Comparison of ENCODE assay signal across 27 mouse cellular contexts in genomic region chr6:29377386-29377785, GRCm38 (mm10). TPM values are rescaled to one million over a fixed set of nuclear protein-coding genes. Genes with fewer than 3 reads are reported as not detected.
"Had no signal": no experiment of that assay in that cellular context is flagged by ENCODE, and none has a peak within 500 bp of the region (broad histone marks: within the 10 kb centered on the region; RNA-seq: fewer than 3 reads in every experiment).

No protein-coding gene starts in this region.

- H3K9me3 ChIP-seq: limb, embryonic 12.5 days; limb, embryonic 15.5 days; midbrain, embryonic 12.5 days; midbrain, embryonic 15.5 days; neural tube, embryonic 12.5 days; neural tube, embryonic 15.5 days had no signal

- H3K27me3 ChIP-seq: limb, embryonic 12.5 days; limb, embryonic 15.5 days; midbrain, embryonic 12.5 days; midbrain, embryonic 15.5 days; neural tube, embryonic 12.5 days; neural tube, embryonic 15.5 days had no signal

- H3K4me3 ChIP-seq: layer of hippocampus, adult 2 months; left cerebral cortex, adult 2 months; limb, embryonic 12.5 days; limb, embryonic 15.5 days; midbrain, embryonic 12.5 days; midbrain, embryonic 15.5 days; neural tube, embryonic 12.5 days; neural tube, embryonic 15.5 days had no signal

- H3K27ac ChIP-seq: kidney, postnatal 0 days; layer of hippocampus, adult 2 months; left cerebral cortex, adult 2 months; limb, embryonic 12.5 days; limb, embryonic 15.5 days; liver, embryonic 14.5 days; macrophage; midbrain, embryonic 12.5 days; midbrain, embryonic 15.5 days; neural tube, embryonic 12.5 days; neural tube, embryonic 15.5 days; stomach, postnatal 0 days had no signal

- H3K4me2 ChIP-seq: limb, embryonic 12.5 days; limb, embryonic 15.5 days; liver, embryonic 11.5 days; lung, embryonic 14.5 days; midbrain, embryonic 12.5 days; midbrain, embryonic 15.5 days; neural tube, embryonic 12.5 days; neural tube, embryonic 15.5 days had no signal

- DNase-seq: kidney, postnatal 25 days; layer of hippocampus, postnatal 36 days; left cerebral cortex, postnatal 4 days; liver, postnatal 0 days; lung, embryonic 14.5 days; right cerebral cortex, adult 18-20 months; right cerebral cortex, postnatal 14 days; right cerebral cortex, postnatal 4 days; thymus, adult 2 months; thymus, postnatal 14 days; thymus, postnatal 4 days had no signal

- H3K9ac ChIP-seq: limb, embryonic 12.5 days; limb, embryonic 15.5 days; liver, embryonic 14.5 days; liver, postnatal 0 days; lung, embryonic 14.5 days; midbrain, embryonic 12.5 days; midbrain, embryonic 15.5 days; neural tube, embryonic 12.5 days; neural tube, embryonic 15.5 days had no signal

- ATAC-seq: liver, postnatal 0 days; lung, postnatal 0 days; midbrain, embryonic 15.5 days had no signal

- H3K4me1 ChIP-seq: limb, embryonic 12.5 days; limb, embryonic 15.5 days; midbrain, embryonic 12.5 days; midbrain, embryonic 15.5 days; neural tube, embryonic 12.5 days; neural tube, embryonic 15.5 days had no signal

RNA-seq across cellular contexts. Expression of gene Opn1sw, which starts 10.9 kb away (rescaled TPM):
- polyA plus RNA-seq: macrophage had no signal

RNA-seq across cellular contexts. Expression of gene Ccdc136, which starts 18.7 kb away (rescaled TPM):
- polyA plus RNA-seq: macrophage had no signal

RNA-seq across cellular contexts. Expression of gene Flnc, which starts 55.7 kb away (rescaled TPM):
- polyA plus RNA-seq: macrophage had no signal

RNA-seq across cellular contexts. Expression of gene Fam71f1, which starts 58.4 kb away (rescaled TPM):
- polyA plus RNA-seq: kidney, postnatal 0 days; large intestine, adult 2 months; limb, embryonic 12.5 days; limb, embryonic 15.5 days; liver, embryonic 14.5 days; liver, postnatal 0 days; lung, embryonic 14.5 days; lung, postnatal 0 days; macrophage; midbrain, embryonic 12.5 days; midbrain, embryonic 15.5 days; neural tube, embryonic 12.5 days; neural tube, embryonic 15.5 days; stomach, embryonic 14.5 days; stomach, postnatal 0 days; thymus, adult 2 months had no signal
